Comparison of ENCODE assay signal across 8 mouse cellular contexts in the genomic region with DNA sequence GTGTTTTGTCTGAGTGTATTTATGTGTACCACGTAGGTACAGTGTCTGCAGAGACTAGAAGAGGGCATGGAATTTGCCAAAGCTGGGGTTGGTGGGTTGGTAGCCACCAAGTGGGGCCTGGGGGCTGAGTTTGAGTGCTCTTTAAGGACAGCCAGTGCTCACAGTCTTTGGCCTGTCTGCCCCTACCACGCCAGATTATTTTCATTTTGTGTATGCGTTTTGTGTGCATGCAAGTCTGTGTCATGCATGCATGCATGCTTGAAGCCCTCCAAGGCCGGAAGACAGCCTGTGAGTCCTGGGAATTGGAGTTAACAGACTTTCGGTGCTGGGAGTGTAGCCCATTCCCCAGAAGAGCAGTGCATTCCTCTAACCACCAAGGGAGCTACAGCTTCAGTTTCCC. TPM values are rescaled to one million over a fixed set of nuclear protein-coding genes. Genes with fewer than 3 reads are reported as not detected.
DNase-seq lines count a peak whose midpoint lies in the region; ATAC-seq and TF ChIP-seq lines count a peak whose summit lies in the region.

No protein-coding gene starts in this region.

- no peaks in the 10 kb centered on the region for H3K27me3 ChIP-seq in lung, postnatal 0 days (replicated peaks; ENCODE audit: insufficient read depth, low read length)
- H3K27me3 ChIP-seq in forebrain, embryonic 13.5 days: no peaks in the 10 kb centered on the region
- H3K27me3 ChIP-seq in limb, embryonic 14.5 days (ENCODE audit: control insufficient read depth, insufficient read depth, low read length): no peaks in the 10 kb centered on the region
- H3K27me3 ChIP-seq in stomach, embryonic 14.5 days (ENCODE audit: control insufficient read depth, insufficient read depth, low read length): no peaks in the 10 kb centered on the region

- peak overlapping the region; percentile 85; the same call in 1 of the 2 replicates for H3K4me3 ChIP-seq in lung, postnatal 0 days (ENCODE audit: low read depth, low read length)
- peak overlapping the region; percentile 85 for H3K4me3 ChIP-seq in forebrain, embryonic 13.5 days
- H3K4me3 ChIP-seq in limb, embryonic 14.5 days (replicated peaks; ENCODE audit: low read length): 0 out of 2 replicates have a peak overlapping the region, but pooled peaks have one; percentile 91
- H3K4me3 ChIP-seq in stomach, embryonic 14.5 days (ENCODE audit: low read depth, low read length): 0 out of 2 replicates have a peak overlapping the region, but pooled peaks have one; percentile 66

- TF ChIP-seq POLR2A in limb, embryonic 14.5 days (IDR thresholded peaks at IDR 0.05; ENCODE audit: borderline replicate concordance, extremely low read depth, insufficient read depth, insufficient read length): no peak

- peaks cover 25% of the 10 kb centered on the region for H3K4me1 ChIP-seq in lung, postnatal 0 days (ENCODE audit: insufficient read depth, low read depth, low read length)
- H3K4me1 ChIP-seq in forebrain, embryonic 13.5 days: peaks cover 18% of the 10 kb centered on the region
- H3K4me1 ChIP-seq in limb, embryonic 14.5 days (ENCODE audit: control insufficient read depth, insufficient read depth, low read length): peaks cover 13% of the 10 kb centered on the region
- peaks cover 25% of the 10 kb centered on the region; the same call in 1 of the 2 replicates for H3K4me1 ChIP-seq in stomach, embryonic 14.5 days (ENCODE audit: control insufficient read depth, insufficient read depth, low read length)

- DNase-seq in lung, postnatal 0 days (ENCODE audit: low spot score): no peak
- no peak for DNase-seq in lung, postnatal 10 days
- DNase-seq in limb, embryonic 14.5 days (ENCODE audit: low spot score): no peak
- no peak for DNase-seq in cerebellum, adult 8-10 months
- no peak for DNase-seq in adrenal gland, postnatal 10 days
- DNase-seq in embryo, embryonic 11 days: no peak

- 0 out of 2 replicates have a peak overlapping the region, but pooled peaks have one; percentile 8 for H3K9ac ChIP-seq in lung, postnatal 0 days (replicated peaks; ENCODE audit: low read depth)
- peak overlapping the region; percentile 94 for H3K9ac ChIP-seq in forebrain, embryonic 13.5 days
- H3K9ac ChIP-seq in limb, embryonic 14.5 days (ENCODE audit: low read depth, low read length, severe bottlenecking): no peak overlapping the region
- H3K9ac ChIP-seq in stomach, embryonic 14.5 days (replicated peaks; ENCODE audit: low read depth, low read length): no peak overlapping the region

- WGBS in lung, postnatal 0 days: 70% methylated on average over 5 of the region's 5 CpGs
- 84% methylated on average over 5 of the region's 5 CpGs for WGBS in forebrain, embryonic 13.5 days
- 77% methylated on average over 5 of the region's 5 CpGs for WGBS in limb, embryonic 14.5 days
- WGBS in stomach, embryonic 14.5 days: 76% methylated on average over 5 of the region's 5 CpGs

- peak overlapping the region; percentile 81 for H3K4me2 ChIP-seq in lung, postnatal 0 days (replicated peaks; ENCODE audit: low read depth, low read length)
- H3K4me2 ChIP-seq in forebrain, embryonic 13.5 days: peak overlapping the region; percentile 84
- peak overlapping the region; percentile 81 for H3K4me2 ChIP-seq in limb, embryonic 14.5 days (replicated peaks; ENCODE audit: low read depth, low read length, severe bottlenecking)
- H3K4me2 ChIP-seq in stomach, embryonic 14.5 days (replicated peaks; ENCODE audit: low read depth, low read length): peak overlapping the region; percentile 82

- H3K9me3 ChIP-seq in lung, postnatal 0 days (ENCODE audit: low read length): no peaks in the 10 kb centered on the region
- H3K9me3 ChIP-seq in forebrain, embryonic 13.5 days (replicated peaks): no peaks in the 10 kb centered on the region
- H3K9me3 ChIP-seq in limb, embryonic 14.5 days (ENCODE audit: control insufficient read depth, low read length): no peaks in the 10 kb centered on the region
- H3K9me3 ChIP-seq in stomach, embryonic 14.5 days (ENCODE audit: control insufficient read depth, low read depth, low read length): no peaks in the 10 kb centered on the region

- no peak overlapping the region for H3K27ac ChIP-seq in lung, postnatal 0 days (ENCODE audit: low read length)
- no peak overlapping the region for H3K27ac ChIP-seq in forebrain, embryonic 13.5 days
- H3K27ac ChIP-seq in limb, embryonic 14.5 days (replicated peaks; ENCODE audit: low read depth, low read length): no peak overlapping the region
- H3K27ac ChIP-seq in stomach, embryonic 14.5 days (ENCODE audit: low read length): no peak overlapping the region

- TF ChIP-seq CTCF in lung, postnatal 0 days (IDR thresholded peaks at IDR 0.05): peak; percentile 11; the same call in 1 of the 2 replicates

- ATAC-seq in lung, postnatal 0 days: no peak
- ATAC-seq in forebrain, embryonic 13.5 days: no peak
- ATAC-seq in limb, embryonic 14.5 days (ENCODE audit: low FRiP score, low read depth): no peak
- no peak for ATAC-seq in stomach, embryonic 14.5 days (ENCODE audit: insufficient number of reproducible peaks, insufficient read depth, low FRiP score, low read depth)

- H3K36me3 ChIP-seq in lung, postnatal 0 days (ENCODE audit: insufficient read depth, low read length): peaks cover 20% of the 10 kb centered on the region; the same call in 1 of the 2 replicates
- H3K36me3 ChIP-seq in forebrain, embryonic 13.5 days (ENCODE audit: poor library complexity, severe bottlenecking): peaks cover 51% of the 10 kb centered on the region
- H3K36me3 ChIP-seq in limb, embryonic 14.5 days (ENCODE audit: control insufficient read depth, insufficient read depth, low read length): peaks cover 51% of the 10 kb centered on the region
- peaks cover 31% of the 10 kb centered on the region for H3K36me3 ChIP-seq in stomach, embryonic 14.5 days (ENCODE audit: control insufficient read depth, insufficient read depth, low read length)

- no peak for TF ChIP-seq EP300 in lung, postnatal 0 days (IDR thresholded peaks at IDR 0.05)

RNA-seq across cellular contexts. Expression of a gene that starts 8.4 kb away (rescaled TPM):
- 1,058 and 1,082 TPM in 2 replicates for polyA plus RNA-seq in lung, postnatal 0 days (2015; fragmentation: Nextera tagmentation; extraction: Ambion mirVana)
- polyA plus RNA-seq in forebrain, embryonic 13.5 days (2015; fragmentation: Nextera tagmentation; extraction: Ambion mirVana): 487 and 489 TPM in 2 replicates
- 372 and 379 TPM in 2 replicates for polyA plus RNA-seq in limb, embryonic 14.5 days (2012; rRNA removed)
- polyA plus RNA-seq in limb, embryonic 14.5 days (2014; fragmentation: Nextera tagmentation; extraction: Ambion mirVana): 466 and 493 TPM in 2 replicates
- polyA plus RNA-seq in stomach, embryonic 14.5 days (2014; fragmentation: Nextera tagmentation; extraction: Ambion mirVana): 434 and 466 TPM in 2 replicates
- 1,000 to 10,000 TPM; 1,132 to 1,146 TPM for total RNA-seq in adrenal gland, postnatal 10 days (2021)

RNA-seq across cellular contexts. Expression of a gene that starts 15.8 kb away (rescaled TPM):
- 178 and 202 TPM in 2 replicates for polyA plus RNA-seq in lung, postnatal 0 days (2015; fragmentation: Nextera tagmentation; extraction: Ambion mirVana)
- polyA plus RNA-seq in forebrain, embryonic 13.5 days (2015; fragmentation: Nextera tagmentation; extraction: Ambion mirVana): 193 and 199 TPM in 2 replicates
- polyA plus RNA-seq in limb, embryonic 14.5 days (2012; rRNA removed): 287 and 350 TPM in 2 replicates
- polyA plus RNA-seq in limb, embryonic 14.5 days (2014; fragmentation: Nextera tagmentation; extraction: Ambion mirVana): 247 and 248 TPM in 2 replicates
- polyA plus RNA-seq in stomach, embryonic 14.5 days (2014; fragmentation: Nextera tagmentation; extraction: Ambion mirVana): 220 TPM in 2 replicates
- total RNA-seq in adrenal gland, postnatal 10 days (2021): 100 to 1,000 TPM in 1 of 2 experiments, 10 to 100 TPM in 1; 96.5 to 102 TPM

RNA-seq across cellular contexts. Expression of a gene that starts 38.9 kb away (rescaled TPM):
- polyA plus RNA-seq in lung, postnatal 0 days (2015; fragmentation: Nextera tagmentation; extraction: Ambion mirVana): 20.1 and 22.2 TPM in 2 replicates
- 1.2 and 1.3 TPM in 2 replicates for polyA plus RNA-seq in forebrain, embryonic 13.5 days (2015; fragmentation: Nextera tagmentation; extraction: Ambion mirVana)
- 12.8 and 14.4 TPM in 2 replicates for polyA plus RNA-seq in limb, embryonic 14.5 days (2012; rRNA removed)
- 3.4 and 5.7 TPM in 2 replicates for polyA plus RNA-seq in limb, embryonic 14.5 days (2014; fragmentation: Nextera tagmentation; extraction: Ambion mirVana)
- polyA plus RNA-seq in stomach, embryonic 14.5 days (2014; fragmentation: Nextera tagmentation; extraction: Ambion mirVana): 5.1 and 5.7 TPM in 2 replicates
- 10 to 100 TPM; 11.9 to 12.7 TPM for total RNA-seq in adrenal gland, postnatal 10 days (2021)

RNA-seq across cellular contexts. Expression of a gene that starts 50.0 kb away (rescaled TPM):
- 17.5 and 26.4 TPM in 2 replicates for polyA plus RNA-seq in lung, postnatal 0 days (2015; fragmentation: Nextera tagmentation; extraction: Ambion mirVana)
- 11.6 and 13.6 TPM in 2 replicates for polyA plus RNA-seq in forebrain, embryonic 13.5 days (2015; fragmentation: Nextera tagmentation; extraction: Ambion mirVana)
- polyA plus RNA-seq in limb, embryonic 14.5 days (2012; rRNA removed): 24.9 and 29.5 TPM in 2 replicates
- 15.3 and 16.8 TPM in 2 replicates for polyA plus RNA-seq in limb, embryonic 14.5 days (2014; fragmentation: Nextera tagmentation; extraction: Ambion mirVana)
- polyA plus RNA-seq in stomach, embryonic 14.5 days (2014; fragmentation: Nextera tagmentation; extraction: Ambion mirVana): 13.2 and 15.7 TPM in 2 replicates
- total RNA-seq in adrenal gland, postnatal 10 days (2021): 10 to 100 TPM; 37.5 to 55.7 TPM

RNA-seq across cellular contexts. Expression of a gene that starts 59.1 kb away (rescaled TPM):
- polyA plus RNA-seq in lung, postnatal 0 days (2015; fragmentation: Nextera tagmentation; extraction: Ambion mirVana): 5.5 and 6.5 TPM in 2 replicates
- polyA plus RNA-seq in forebrain, embryonic 13.5 days (2015; fragmentation: Nextera tagmentation; extraction: Ambion mirVana): 3.1 and 3.9 TPM in 2 replicates
- 6.2 and 8.0 TPM in 2 replicates for polyA plus RNA-seq in limb, embryonic 14.5 days (2012; rRNA removed)
- 2.2 and 2.4 TPM in 2 replicates for polyA plus RNA-seq in limb, embryonic 14.5 days (2014; fragmentation: Nextera tagmentation; extraction: Ambion mirVana)
- 3.2 and 3.6 TPM in 2 replicates for polyA plus RNA-seq in stomach, embryonic 14.5 days (2014; fragmentation: Nextera tagmentation; extraction: Ambion mirVana)
- total RNA-seq in adrenal gland, postnatal 10 days (2021): 10 to 100 TPM; 16.0 to 19.8 TPM

Comparison
In these comparisons a context has a peak if more than half of its experiments do, and no peak if none do; other contexts are left out.
1. H3K9ac ChIP-seq: peak in lung, postnatal 0 days (single experiment) and forebrain, embryonic 13.5 days (single experiment); none in limb, embryonic 14.5 days (single experiment) and stomach, embryonic 14.5 days (single experiment).
2. Peak in every context shown above with its lines, with median percentiles within 50 percentile points of each other: H3K4me2 ChIP-seq and H3K4me3 ChIP-seq.